In the genomic region with DNA sequence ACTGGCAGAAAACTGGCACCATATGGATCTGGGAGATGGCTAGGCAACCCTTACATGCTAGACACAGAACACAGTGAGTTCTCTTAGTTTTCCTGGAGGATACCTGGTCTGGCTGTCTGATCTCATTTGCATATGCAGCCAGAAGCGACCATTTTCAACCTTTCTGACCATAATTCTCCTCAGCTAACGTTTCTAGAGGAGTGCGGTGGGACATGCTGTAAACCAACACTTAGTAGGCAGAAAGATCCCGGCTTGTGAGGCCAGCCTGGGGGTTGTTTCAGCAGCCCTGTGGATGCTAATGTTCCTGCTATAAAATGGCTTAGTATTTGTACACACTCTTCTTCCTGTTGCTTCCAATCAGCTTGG, we compare ENCODE assay signal across 11 mouse cellular contexts.
DNase-seq lines count a peak whose midpoint lies in the region; ATAC-seq lines count a peak whose summit lies in the region.
"Had no signal": no experiment of that assay in that cellular context is flagged by ENCODE, and none has a peak within 500 bp of the region (broad histone marks: within the 10 kb centered on the region; RNA-seq: fewer than 3 reads in every experiment).

No protein-coding gene starts in this region.

- 28% methylated on average over 4 of the region's 4 CpGs for WGBS in kidney, embryonic 15.5 days
- 46% methylated on average over 4 of the region's 4 CpGs for WGBS in embryonic facial prominence, embryonic 13.5 days
- WGBS in hindbrain, embryonic 14.5 days = 64% methylated on average over 4 of the region's 4 CpGs
- 60% methylated on average over 4 of the region's 4 CpGs for WGBS in midbrain, embryonic 14.5 days

- peaks cover 9% of the 10 kb centered on the region for H3K4me1 ChIP-seq in kidney, embryonic 15.5 days
- H3K4me1 ChIP-seq in embryonic facial prominence, embryonic 13.5 days = peaks cover 16% of the 10 kb centered on the region; the same call in 1 of the 2 replicates
- H3K4me1 ChIP-seq in hindbrain, embryonic 14.5 days (replicated peaks; ENCODE audit: control insufficient read depth, insufficient read depth, low read length) = no peaks in the 10 kb centered on the region
- H3K4me1 ChIP-seq in midbrain, embryonic 14.5 days (ENCODE audit: control insufficient read depth, insufficient read depth, low read length) = no peaks in the 10 kb centered on the region

- peak overlapping the region; percentile 53 for H3K4me2 ChIP-seq in kidney, embryonic 15.5 days
- peak overlapping the region; percentile 55 for H3K4me2 ChIP-seq in embryonic facial prominence, embryonic 13.5 days
- H3K4me2 ChIP-seq in hindbrain, embryonic 14.5 days (replicated peaks) = peak overlapping the region; percentile 47
- peak overlapping the region; percentile 47 for H3K4me2 ChIP-seq in midbrain, embryonic 14.5 days (ENCODE audit: low read length)

- no peak overlapping the region for H3K9ac ChIP-seq in kidney, embryonic 15.5 days
- H3K9ac ChIP-seq in embryonic facial prominence, embryonic 13.5 days = no peak overlapping the region
- H3K9ac ChIP-seq in hindbrain, embryonic 14.5 days = peak overlapping the region; percentile 36; the same call in 1 of the 2 replicates
- peak overlapping the region; percentile 36; the same call in 1 of the 2 replicates for H3K9ac ChIP-seq in midbrain, embryonic 14.5 days (replicated peaks; ENCODE audit: low read length)
- H3K9ac ChIP-seq: liver, embryonic 13.5 days had no signal

- peaks cover 10% of the 10 kb centered on the region for H3K27me3 ChIP-seq in kidney, embryonic 15.5 days
- H3K27me3 ChIP-seq in embryonic facial prominence, embryonic 13.5 days = peaks cover 17% of the 10 kb centered on the region
- peaks cover 4% of the 10 kb centered on the region; the same call in 1 of the 2 replicates for H3K27me3 ChIP-seq in hindbrain, embryonic 14.5 days (ENCODE audit: control insufficient read depth, insufficient read depth, low read length)
- no peaks in the 10 kb centered on the region for H3K27me3 ChIP-seq in midbrain, embryonic 14.5 days (ENCODE audit: control insufficient read depth, insufficient read depth, low read length)

- no peak for DNase-seq in kidney, adult 9 months
- DNase-seq in hindbrain, embryonic 14.5 days (ENCODE audit: low spot score) = no peak
- no peak for DNase-seq in midbrain, embryonic 14.5 days
- DNase-seq in urinary bladder, postnatal 4 days (ENCODE audit: low spot score in 2 of 2) = no peak
- no peak for DNase-seq in cerebellum, adult 9-10 months
- DNase-seq in thymus, postnatal 4 days = no peak
- DNase-seq: cerebellum, adult 9-11 months; kidney, adult 2 months; liver, embryonic 13.5 days had no signal

- H3K27ac ChIP-seq in kidney, embryonic 15.5 days = no peak overlapping the region
- H3K27ac ChIP-seq in embryonic facial prominence, embryonic 13.5 days = no peak overlapping the region
- no peak overlapping the region for H3K27ac ChIP-seq in hindbrain, embryonic 14.5 days
- H3K27ac ChIP-seq in midbrain, embryonic 14.5 days (replicated peaks; ENCODE audit: low read depth, low read length) = no peak overlapping the region
- H3K27ac ChIP-seq: liver, embryonic 13.5 days had no signal

- ATAC-seq in kidney, embryonic 15.5 days (replicated peaks; ENCODE audit: low FRiP score) = no peak
- no peak for ATAC-seq in embryonic facial prominence, embryonic 13.5 days (ENCODE audit: insufficient number of reproducible peaks, insufficient read depth, low FRiP score, low TSS enrichment, low read depth)
- no peak for ATAC-seq in hindbrain, embryonic 14.5 days (ENCODE audit: low FRiP score)
- no peak for ATAC-seq in midbrain, embryonic 14.5 days (ENCODE audit: low FRiP score, low TSS enrichment)

- no peaks in the 10 kb centered on the region for H3K9me3 ChIP-seq in kidney, embryonic 15.5 days (replicated peaks)
- H3K9me3 ChIP-seq in embryonic facial prominence, embryonic 13.5 days = 0 out of 2 replicates have a peak, but pooled peaks cover 3% of the 10 kb centered on the region
- H3K9me3 ChIP-seq in hindbrain, embryonic 14.5 days (ENCODE audit: control insufficient read depth, low read length) = no peaks in the 10 kb centered on the region
- H3K9me3 ChIP-seq in midbrain, embryonic 14.5 days (ENCODE audit: control insufficient read depth, low read length) = no peaks in the 10 kb centered on the region
- H3K9me3 ChIP-seq: liver, embryonic 13.5 days had no signal

- H3K36me3 ChIP-seq in kidney, embryonic 15.5 days = no peaks in the 10 kb centered on the region
- no peaks in the 10 kb centered on the region for H3K36me3 ChIP-seq in embryonic facial prominence, embryonic 13.5 days
- no peaks in the 10 kb centered on the region for H3K36me3 ChIP-seq in hindbrain, embryonic 14.5 days (replicated peaks; ENCODE audit: control insufficient read depth, insufficient read depth)
- H3K36me3 ChIP-seq in midbrain, embryonic 14.5 days (ENCODE audit: control insufficient read depth, insufficient read depth, low read length) = no peaks in the 10 kb centered on the region
- H3K36me3 ChIP-seq: liver, embryonic 13.5 days had no signal

- no peak overlapping the region for H3K4me3 ChIP-seq in kidney, embryonic 15.5 days (replicated peaks)
- H3K4me3 ChIP-seq in embryonic facial prominence, embryonic 13.5 days = peak overlapping the region; percentile 23; the same call in 1 of the 2 replicates
- H3K4me3 ChIP-seq in hindbrain, embryonic 14.5 days (replicated peaks; ENCODE audit: low read length) = no peak overlapping the region
- no peak overlapping the region for H3K4me3 ChIP-seq in midbrain, embryonic 14.5 days (replicated peaks; ENCODE audit: low read depth, low read length)
- H3K4me3 ChIP-seq: liver, embryonic 13.5 days had no signal

Comparison
In these comparisons a context has a peak if more than half of its experiments do, and no peak if none do; other contexts are left out.
1. H3K9ac ChIP-seq: peak in hindbrain, embryonic 14.5 days (single experiment) and midbrain, embryonic 14.5 days (single experiment); none in kidney, embryonic 15.5 days (single experiment) and embryonic facial prominence, embryonic 13.5 days (single experiment).
2. Peak in every context shown above with its lines, with median percentiles within 50 percentile points of each other: H3K4me2 ChIP-seq.